Mouse (Mus musculus) small intestine, adult 10 weeks (tissue): ENCODE data around the gene Tmem167. TPM values are rescaled to one million over a fixed set of nuclear protein-coding genes. Genes with fewer than 3 reads are reported as not detected.

Experiments
- polyA plus RNA-seq: library from polyadenylated mRNA; stranded (reverse); fragments of 350-450 nt; fragmentation: Illumina TruSeq; extraction: RNeasy Lipid Tissue Mini Kit (QIAGEN cat#74804); gene quantifications from one replicate; pipeline ENCODE4 v1.2.3, GENCODE M21; 2014; ENCODE audit warnings: low replicate concordance

The Tmem167 gene
- polyA plus RNA-seq, result 100 TPM

GRCm38 (mm10) chr13:90088962-90089824 is at the start of gene Tmem167, which contains the start of gene Xrcc4:
Gene Tmem167, plus strand, starts transcription at chr13:90089123.
Gene Xrcc4, minus strand, starts transcription at chr13:90089608.

Other genes starting within 250 kb of the Tmem167 start
- 31.3 TPM for gene Xrcc4, start 485 bp downstream of the Tmem167 start, polyA plus RNA-seq